Mouse (Mus musculus): Measurements from ENCODE around the gene Calhm3.

DNA sequence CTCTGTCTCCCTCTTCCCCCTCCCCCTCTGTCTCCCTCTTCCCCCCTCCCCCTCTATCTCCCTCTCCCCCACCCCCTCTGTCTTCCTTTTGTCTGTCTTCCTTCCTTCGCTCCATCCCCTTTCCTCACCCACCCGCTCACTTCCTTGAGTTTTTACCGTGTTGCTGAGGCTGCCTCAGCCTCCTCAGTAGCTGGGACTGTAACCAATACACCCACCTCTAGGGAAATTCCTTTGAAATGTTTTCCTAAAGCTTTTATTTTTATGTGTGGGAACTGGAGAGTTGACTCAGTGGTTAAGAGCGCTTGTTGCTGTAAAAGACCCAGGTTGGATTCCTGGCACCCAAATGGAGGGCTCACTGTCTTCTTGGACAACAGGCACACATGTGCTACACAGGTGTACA is 4.1 kb upstream of the Calhm3 start:
- no peak for TF ChIP-seq CTCF (IDR thresholded peaks at IDR 0.05; ENCODE audit: low read depth)
- no peak for TF ChIP-seq EP300 (IDR thresholded peaks at IDR 0.05; ENCODE audit: low read depth)
